Mouse (Mus musculus): ENCODE measurements around the gene Dctd. TPM values are rescaled to one million over a fixed set of nuclear protein-coding genes. Genes with fewer than 3 reads are reported as not detected.

The Dctd gene
- polyA plus RNA-seq, 1 experiment = 57.0 TPM

DNA sequence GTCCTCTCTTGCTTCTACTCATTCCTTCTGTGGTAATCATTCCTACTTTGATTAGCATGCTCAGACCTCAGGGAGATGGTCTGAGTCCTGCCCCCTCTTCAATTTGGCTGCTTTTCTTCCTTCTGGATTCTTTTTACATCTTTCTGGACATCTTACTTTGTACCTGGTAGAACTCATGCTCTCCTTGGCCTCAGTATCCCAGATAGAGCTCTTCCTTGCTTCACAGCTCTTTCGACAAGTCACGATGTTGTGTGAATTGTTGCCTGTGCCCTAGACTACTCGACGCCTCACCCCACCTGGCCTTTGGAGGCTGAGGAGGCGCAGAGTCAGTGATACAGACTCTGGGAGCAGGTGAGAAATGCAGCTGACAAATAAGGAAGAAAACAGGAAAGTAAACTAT is 3.5 kb upstream of the Dctd start:
- H3K9me3 ChIP-seq (replicated peaks; ENCODE audit: control insufficient read depth, insufficient read depth, low read length, poor library complexity, severe bottlenecking) = no peaks in the 10 kb centered on the region
- no peak overlapping the region for H3K9ac ChIP-seq (ENCODE audit: low read depth, poor library complexity, severe bottlenecking)
- H3K4me3 ChIP-seq (ENCODE audit: low read depth, low read length) = no peak overlapping the region
- no peaks in the 10 kb centered on the region for H3K4me1 ChIP-seq (ENCODE audit: control insufficient read depth, insufficient read depth, low read length)
- no peaks in the 10 kb centered on the region for H3K36me3 ChIP-seq (ENCODE audit: control insufficient read depth, insufficient read depth, low read length, poor library complexity, severe bottlenecking)
- no peak for TF ChIP-seq POLR2A (IDR thresholded peaks at IDR 0.05; ENCODE audit: insufficient read depth, low read length)
- TF ChIP-seq EP300 (IDR thresholded peaks at IDR 0.05; ENCODE audit: insufficient read depth, low read depth, low read length) = no peak
- no peak for TF ChIP-seq CTCF (IDR thresholded peaks at IDR 0.05; ENCODE audit: low read depth, low read length)
- 0 out of 2 replicates have a peak, but pooled peaks cover 2% of the 10 kb centered on the region for H3K27me3 ChIP-seq (ENCODE audit: control insufficient read depth, insufficient read depth, low read length, poor library complexity, severe bottlenecking)
- H3K27ac ChIP-seq (ENCODE audit: insufficient read depth, low read length) = no peak overlapping the region

GRCm38 (mm10) chr8:48097131-48097794 is 1.6 kb upstream of the Dctd start:
- Histone ChIP-seq H3K9me3 (replicated peaks; ENCODE audit: control insufficient read depth, insufficient read depth, low read length, poor library complexity, severe bottlenecking) (no peaks in the 10 kb centered on the region), H3K27ac (ENCODE audit: insufficient read depth, low read length) (no peak overlapping the region), H3K9ac (ENCODE audit: low read depth, poor library complexity, severe bottlenecking) (no peak overlapping the region), H3K27me3 (ENCODE audit: control insufficient read depth, insufficient read depth, low read length, poor library complexity, severe bottlenecking) (0 out of 2 replicates have a peak, but pooled peaks cover 2% of the 10 kb centered on the region), H3K4me3 (ENCODE audit: low read depth, low read length) (no peak overlapping the region), H3K36me3 (ENCODE audit: control insufficient read depth, insufficient read depth, low read length, poor library complexity, severe bottlenecking) (no peaks in the 10 kb centered on the region), H3K4me1 (ENCODE audit: control insufficient read depth, insufficient read depth, low read length) (no peaks in the 10 kb centered on the region)
- TF ChIP-seq CTCF (IDR thresholded peaks at IDR 0.05; ENCODE audit: low read depth, low read length) (peak; percentile 63), POLR2A (IDR thresholded peaks at IDR 0.05; ENCODE audit: insufficient read depth, low read length) (no peak), EP300 (IDR thresholded peaks at IDR 0.05; ENCODE audit: insufficient read depth, low read depth, low read length) (no peak)

- Histone ChIP-seq H3K27me3 (ENCODE audit: control insufficient read depth, insufficient read depth, low read length, poor library complexity, severe bottlenecking) (0 out of 2 replicates have a peak, but pooled peaks cover 2% of the 10 kb centered on the region), H3K27ac (ENCODE audit: insufficient read depth, low read length) (no peak overlapping the region), H3K9ac (ENCODE audit: low read depth, poor library complexity, severe bottlenecking) (no peak overlapping the region), H3K4me3 (ENCODE audit: low read depth, low read length) (no peak overlapping the region), H3K4me1 (ENCODE audit: control insufficient read depth, insufficient read depth, low read length) (no peaks in the 10 kb centered on the region), H3K36me3 (ENCODE audit: control insufficient read depth, insufficient read depth, low read length, poor library complexity, severe bottlenecking) (no peaks in the 10 kb centered on the region), H3K9me3 (replicated peaks; ENCODE audit: control insufficient read depth, insufficient read depth, low read length, poor library complexity, severe bottlenecking) (no peaks in the 10 kb centered on the region)
- TF ChIP-seq EP300 (IDR thresholded peaks at IDR 0.05; ENCODE audit: insufficient read depth, low read depth, low read length) (no peak), CTCF (IDR thresholded peaks at IDR 0.05; ENCODE audit: low read depth, low read length) (no peak), POLR2A (IDR thresholded peaks at IDR 0.05; ENCODE audit: insufficient read depth, low read length) (no peak)
Observed at GRCm38 (mm10) chr8:48098081-48098639, 732 bp upstream of the Dctd start.

GRCm38 (mm10) chr8:48100100-48100787 is 1.4 kb downstream of the Dctd start:
- TF ChIP-seq POLR2A (IDR thresholded peaks at IDR 0.05; ENCODE audit: insufficient read depth, low read length) = no peak
- TF ChIP-seq CTCF (IDR thresholded peaks at IDR 0.05; ENCODE audit: low read depth, low read length) = no peak
- no peak for TF ChIP-seq EP300 (IDR thresholded peaks at IDR 0.05; ENCODE audit: insufficient read depth, low read depth, low read length)
- Histone ChIP-seq H3K36me3 (ENCODE audit: control insufficient read depth, insufficient read depth, low read length, poor library complexity, severe bottlenecking) (no peaks in the 10 kb centered on the region), H3K27me3 (ENCODE audit: control insufficient read depth, insufficient read depth, low read length, poor library complexity, severe bottlenecking) (0 out of 2 replicates have a peak, but pooled peaks cover 2% of the 10 kb centered on the region)

GRCm38 (mm10) chr8:48109373-48109855 is 10.5 kb downstream of the Dctd start:
- Histone ChIP-seq H3K9ac (ENCODE audit: low read depth, poor library complexity, severe bottlenecking) (peak overlapping the region; percentile 73), H3K4me3 (ENCODE audit: low read depth, low read length) (peak overlapping the region; percentile 72; the same call in 1 of the 2 replicates), H3K27ac (ENCODE audit: insufficient read depth, low read length) (no peak overlapping the region), H3K9me3 (replicated peaks; ENCODE audit: control insufficient read depth, insufficient read depth, low read length, poor library complexity, severe bottlenecking) (peaks cover 12% of the 10 kb centered on the region), H3K4me1 (ENCODE audit: control insufficient read depth, insufficient read depth, low read length) (no peaks in the 10 kb centered on the region), H3K36me3 (ENCODE audit: control insufficient read depth, insufficient read depth, low read length, poor library complexity, severe bottlenecking) (peaks cover 19% of the 10 kb centered on the region), H3K27me3 (ENCODE audit: control insufficient read depth, insufficient read depth, low read length, poor library complexity, severe bottlenecking) (no peaks in the 10 kb centered on the region)
- TF ChIP-seq EP300 (IDR thresholded peaks at IDR 0.05; ENCODE audit: insufficient read depth, low read depth, low read length) (no peak), CTCF (IDR thresholded peaks at IDR 0.05; ENCODE audit: low read depth, low read length) (no peak), POLR2A (IDR thresholded peaks at IDR 0.05; ENCODE audit: insufficient read depth, low read length) (no peak)

More at GRCm38 (mm10) chr8:48100100-48100787, 1.4 kb downstream of the Dctd start:
- H3K9ac ChIP-seq (ENCODE audit: low read depth, poor library complexity, severe bottlenecking) = no peak overlapping the region
- no peaks in the 10 kb centered on the region for H3K4me1 ChIP-seq (ENCODE audit: control insufficient read depth, insufficient read depth, low read length)
- no peak overlapping the region for H3K4me3 ChIP-seq (ENCODE audit: low read depth, low read length)
- H3K27ac ChIP-seq (ENCODE audit: insufficient read depth, low read length) = no peak overlapping the region
- peaks cover 14% of the 10 kb centered on the region for H3K9me3 ChIP-seq (replicated peaks; ENCODE audit: control insufficient read depth, insufficient read depth, low read length, poor library complexity, severe bottlenecking)

Data from ES-Bruce4 (cell line).